Mouse (Mus musculus) kidney, embryonic 15.5 days (tissue): Measurements from ENCODE around the gene Crocc2. TPM values are rescaled to one million over a fixed set of nuclear protein-coding genes. Genes with fewer than 3 reads are reported as not detected.

Source experiments
- ATAC-seq: fragments of 200-750 bp; cut with Nextera tagmentation; replicated peaks from 2 replicates; pipeline ENCODE4 v1.8.0; 2017; ENCODE audit warnings: moderate TSS enrichment; ENCODE audit not compliant: low FRiP score
- H3K27ac ChIP-seq: fragments of 300-500 bp; sonication (generic); 2 replicates; pipeline ENCODE4 v1.5.1; 2015; ENCODE audit warnings: mild to moderate bottlenecking, inconsistent platforms
- H3K27me3 ChIP-seq: fragments of 300-500 bp; sonication (generic); 2 replicates; pipeline ENCODE4 v1.6.1; 2015; ENCODE audit warnings: inconsistent platforms
- H3K36me3 ChIP-seq: fragments of 300-500 bp; sonication (generic); 2 replicates; pipeline ENCODE4 v1.6.1; 2015; ENCODE audit warnings: inconsistent platforms
- H3K4me1 ChIP-seq: fragments of 300-500 bp; sonication (generic); 2 replicates; pipeline ENCODE4 v1.6.1; 2015; ENCODE audit warnings: inconsistent platforms
- H3K4me2 ChIP-seq: fragments of 300-500 bp; sonication (generic); 2 replicates; pipeline ENCODE4 v1.6.1; 2015; ENCODE audit warnings: moderate library complexity, mild to moderate bottlenecking, inconsistent platforms
- H3K4me3 ChIP-seq: fragments of 300-500 bp; sonication (generic); replicated peaks from 2 replicates; pipeline ENCODE4 v1.5.1; 2015; ENCODE audit warnings: mild to moderate bottlenecking, inconsistent platforms
- H3K9ac ChIP-seq: fragments of 300-500 bp; sonication (generic); 2 replicates; pipeline ENCODE4 v1.6.1; 2015; ENCODE audit warnings: mild to moderate bottlenecking, inconsistent platforms
- H3K9me3 ChIP-seq: fragments of 300-500 bp; sonication (generic); replicated peaks from 2 replicates; pipeline ENCODE4 v1.6.1; 2016; ENCODE audit warnings: inconsistent platforms
- WGBS: fragments of 180-500 bp; shearing (Covaris S2); methylation state at CpG from one replicate; pipeline ENCODE4 v1.1.7; 2015; ENCODE audit warnings: mixed read lengths; 5-methylcytosine and 5-hydroxymethylcytosine counted together
- polyA plus RNA-seq: library from polyadenylated mRNA; unstranded; fragments of >200 nt; fragmentation: Nextera tagmentation; extraction: Ambion mirVana; gene quantifications from 2 replicates; pipeline ENCODE4 v1.2.1, GENCODE M21; 2015

Gene Crocc2
- polyA plus RNA-seq, 1 experiment from 2014 or later: 0.25 TPM

GRCm38 (mm10) chr1:93206277-93206970, 37.9 kb downstream of the Crocc2 start:
- Histone ChIP-seq H3K27ac (no peak overlapping the region), H3K9ac (no peak overlapping the region), H3K4me1 (peaks cover 25% of the 10 kb centered on the region), H3K4me2 (no peak overlapping the region), H3K4me3 (no peak overlapping the region), H3K27me3 (no peaks in the 10 kb centered on the region), H3K36me3 (no peaks in the 10 kb centered on the region), H3K9me3 (no peaks in the 10 kb centered on the region)
- no peak for ATAC-seq
- 64% methylated on average over 12 of the region's 12 CpGs for WGBS

GRCm38 (mm10) chr1:93207536-93208064, 39.1 kb downstream of the Crocc2 start:
- H3K4me1 ChIP-seq: peaks cover 37% of the 10 kb centered on the region

GRCm38 (mm10) chr1:93210213-93210641, 41.7 kb downstream of the Crocc2 start:
- Histone ChIP-seq H3K4me1 (peaks cover 57% of the 10 kb centered on the region), H3K9me3 (no peaks in the 10 kb centered on the region), H3K27me3 (no peaks in the 10 kb centered on the region), H3K9ac (no peak overlapping the region), H3K4me3 (no peak overlapping the region), H3K4me2 (0 out of 2 replicates have a peak overlapping the region, but pooled peaks have one; percentile 15), H3K27ac (peak overlapping the region; percentile 87), H3K36me3 (no peaks in the 10 kb centered on the region)
- 20% methylated on average over 9 of the region's 9 CpGs for WGBS
- peak; percentile 74 for ATAC-seq

More at GRCm38 (mm10) chr1:93207536-93208064, 39.1 kb downstream of the Crocc2 start:
- Histone ChIP-seq H3K9me3 (no peaks in the 10 kb centered on the region), H3K4me2 (no peak overlapping the region), H3K27ac (no peak overlapping the region), H3K36me3 (no peaks in the 10 kb centered on the region), H3K27me3 (no peaks in the 10 kb centered on the region), H3K4me3 (no peak overlapping the region), H3K9ac (no peak overlapping the region)
- 79% methylated on average over 4 of the region's 4 CpGs for WGBS
- ATAC-seq: no peak

- H3K4me3 ChIP-seq: no peak overlapping the region
- H3K4me1 ChIP-seq: peaks cover 58% of the 10 kb centered on the region
- H3K36me3 ChIP-seq: no peaks in the 10 kb centered on the region
- H3K27me3 ChIP-seq: no peaks in the 10 kb centered on the region
- H3K9me3 ChIP-seq: no peaks in the 10 kb centered on the region
- H3K9ac ChIP-seq: no peak overlapping the region
- 0 out of 2 replicates have a peak overlapping the region, but pooled peaks have one; percentile 15 for H3K4me2 ChIP-seq
- peak overlapping the region; percentile 87 for H3K27ac ChIP-seq
- peak; percentile 14; the same call in 1 of the 2 replicates for ATAC-seq
- WGBS: 68% methylated on average over 11 of the region's 11 CpGs
Measured at GRCm38 (mm10) chr1:93211019-93211418, 42.5 kb downstream of the Crocc2 start.

- H3K4me1 ChIP-seq: peaks cover 60% of the 10 kb centered on the region
- ATAC-seq: peak; percentile 59
- H3K36me3 ChIP-seq: no peaks in the 10 kb centered on the region
- peak overlapping the region; percentile 87 for H3K27ac ChIP-seq
- H3K9me3 ChIP-seq: no peaks in the 10 kb centered on the region
- no peak overlapping the region for H3K4me3 ChIP-seq
- H3K9ac ChIP-seq: no peak overlapping the region
- 0 out of 2 replicates have a peak overlapping the region, but pooled peaks have one; percentile 3 for H3K4me2 ChIP-seq
- WGBS: 35% methylated on average over 10 of the region's 10 CpGs
- no peaks in the 10 kb centered on the region for H3K27me3 ChIP-seq
Measured at GRCm38 (mm10) chr1:93211549-93212220, 43.2 kb downstream of the Crocc2 start.

GRCm38 (mm10) chr1:93212441-93212840, 43.9 kb downstream of the Crocc2 start:
- Histone ChIP-seq H3K4me2 (no peak overlapping the region), H3K4me3 (no peak overlapping the region), H3K27ac (peak overlapping the region; percentile 87), H3K36me3 (no peaks in the 10 kb centered on the region), H3K9me3 (no peaks in the 10 kb centered on the region), H3K4me1 (peaks cover 68% of the 10 kb centered on the region), H3K9ac (no peak overlapping the region), H3K27me3 (no peaks in the 10 kb centered on the region)
- ATAC-seq: no peak
- WGBS: 76% methylated on average over 7 of the region's 7 CpGs

GRCm38 (mm10) chr1:93214612-93215011, 46.1 kb downstream of the Crocc2 start:
- peaks cover 64% of the 10 kb centered on the region for H3K4me1 ChIP-seq
- H3K9ac ChIP-seq: no peak overlapping the region
- H3K4me3 ChIP-seq: no peak overlapping the region
- no peak overlapping the region for H3K4me2 ChIP-seq
- no peaks in the 10 kb centered on the region for H3K9me3 ChIP-seq
- H3K27me3 ChIP-seq: no peaks in the 10 kb centered on the region
- no peaks in the 10 kb centered on the region for H3K36me3 ChIP-seq
- WGBS: 47% methylated on average over 5 of the region's 5 CpGs
- H3K27ac ChIP-seq: peak overlapping the region; percentile 51; the same call in 1 of the 2 replicates
- ATAC-seq: no peak

- Histone ChIP-seq H3K4me1 (peaks cover 40% of the 10 kb centered on the region), H3K4me2 (no peak overlapping the region), H3K27me3 (no peaks in the 10 kb centered on the region), H3K36me3 (no peaks in the 10 kb centered on the region), H3K9me3 (no peaks in the 10 kb centered on the region), H3K9ac (no peak overlapping the region), H3K4me3 (no peak overlapping the region), H3K27ac (no peak overlapping the region)
- WGBS: 64% methylated on average over 9 of the region's 9 CpGs
- ATAC-seq: no peak
Measured at GRCm38 (mm10) chr1:93216839-93217497, 48.4 kb downstream of the Crocc2 start.

- Histone ChIP-seq H3K9me3 (no peaks in the 10 kb centered on the region), H3K4me1 (peaks cover 35% of the 10 kb centered on the region), H3K27ac (0 out of 2 replicates have a peak overlapping the region, but pooled peaks have one; percentile 32), H3K4me3 (no peak overlapping the region), H3K27me3 (no peaks in the 10 kb centered on the region), H3K9ac (no peak overlapping the region), H3K36me3 (no peaks in the 10 kb centered on the region), H3K4me2 (no peak overlapping the region)
- ATAC-seq: no peak
- 55% methylated on average over 7 of the region's 7 CpGs for WGBS
Measured at GRCm38 (mm10) chr1:93217530-93217929, 49.0 kb downstream of the Crocc2 start.

GRCm38 (mm10) chr1:93220776-93221175, 52.3 kb downstream of the Crocc2 start:
- ATAC-seq: no peak
- Histone ChIP-seq H3K27ac (no peak overlapping the region), H3K36me3 (no peaks in the 10 kb centered on the region), H3K9ac (no peak overlapping the region), H3K4me1 (peaks cover 31% of the 10 kb centered on the region), H3K4me2 (no peak overlapping the region), H3K9me3 (no peaks in the 10 kb centered on the region), H3K27me3 (0 out of 2 replicates have a peak, but pooled peaks cover 4% of the 10 kb centered on the region), H3K4me3 (no peak overlapping the region)
- 74% methylated on average over 7 of the region's 7 CpGs for WGBS

- Histone ChIP-seq H3K4me3 (no peak overlapping the region), H3K9ac (no peak overlapping the region), H3K9me3 (no peaks in the 10 kb centered on the region), H3K36me3 (no peaks in the 10 kb centered on the region), H3K4me2 (no peak overlapping the region), H3K27ac (no peak overlapping the region), H3K4me1 (peaks cover 32% of the 10 kb centered on the region), H3K27me3 (0 out of 2 replicates have a peak, but pooled peaks cover 4% of the 10 kb centered on the region)
- ATAC-seq: peak; percentile 4; the same call in 1 of the 2 replicates
- WGBS: 17% methylated on average over 18 of the region's 18 CpGs
Measured at GRCm38 (mm10) chr1:93223972-93224371, 55.4 kb downstream of the Crocc2 start.
